Mouse (Mus musculus) megakaryocyte, embryonic 14.5 days (primary cell): ENCODE results near the gene Lsmem1. TPM values are rescaled to one million over a fixed set of nuclear protein-coding genes. Genes with fewer than 3 reads are reported as not detected.

ENCODE experiments used
- H3K27me3 ChIP-seq: replicated peaks from 2 replicates; pipeline ENCODE3; 2012; ENCODE audit warnings: inconsistent platforms
- H3K36me3 ChIP-seq: replicated peaks from 2 replicates; pipeline ENCODE3; 2012; ENCODE audit warnings: low read length, inconsistent platforms, mixed read lengths
- H3K4me1 ChIP-seq: 2 replicates; pipeline ENCODE4 v1.6.1; 2012; ENCODE audit warnings: inconsistent platforms
- H3K4me3 ChIP-seq: replicated peaks from 2 replicates; pipeline ENCODE3; 2012; ENCODE audit warnings: moderate library complexity, mild to moderate bottlenecking, inconsistent platforms
- H3K9me3 ChIP-seq: 2 replicates; pipeline ENCODE4 v1.6.1; 2012; ENCODE audit warnings: inconsistent platforms
- FLI1 ChIP-seq: IDR thresholded peaks from 2 replicates; pipeline ENCODE4 v1.6.1; 2012; ENCODE audit warnings: low read length, inconsistent platforms, mixed read lengths
- GATA1 ChIP-seq: IDR thresholded peaks from 3 replicates; pipeline ENCODE4 v1.6.1; 2012; ENCODE audit warnings: mixed read lengths, low read length, inconsistent platforms, borderline replicate concordance
- polyA plus RNA-seq: library from polyadenylated mRNA; stranded (reverse); fragments of >175 nt; gene quantifications from 2 replicates; pipeline ENCODE4 v1.2.3, GENCODE M21; 2012; ENCODE audit warnings: low replicate concordance; ENCODE audit not compliant: insufficient read depth

Lsmem1 gene
- polyA plus RNA-seq, 1 experiment = 0.27 TPM

DNA sequence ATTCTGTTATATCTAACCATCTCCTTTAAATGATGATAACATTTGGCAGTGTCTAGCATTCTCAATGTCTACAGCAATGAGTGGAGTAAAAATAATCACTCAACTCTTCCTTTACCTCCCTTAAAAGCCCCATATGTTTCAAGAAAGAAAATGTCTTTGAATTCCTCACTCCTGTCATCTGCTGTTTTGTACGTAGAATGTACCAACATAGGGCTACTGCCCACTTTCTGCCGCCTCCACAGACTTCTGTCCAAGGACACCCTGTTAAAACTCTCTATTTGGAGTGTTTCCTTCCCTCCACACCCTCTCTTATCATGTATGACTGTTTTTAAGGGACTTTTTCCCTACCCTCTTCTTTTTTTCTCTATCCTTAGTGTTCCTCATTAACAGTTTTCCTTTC, 32.3 kb upstream of the Lsmem1 start:
- TF ChIP-seq FLI1 (no peak), GATA1 (no peak)
- Histone ChIP-seq H3K36me3 (peaks cover 54% of the 10 kb centered on the region), H3K9me3 (no peaks in the 10 kb centered on the region), H3K27me3 (no peaks in the 10 kb centered on the region), H3K4me3 (peak overlapping the region; percentile 50), H3K4me1 (peaks cover 86% of the 10 kb centered on the region)

DNA sequence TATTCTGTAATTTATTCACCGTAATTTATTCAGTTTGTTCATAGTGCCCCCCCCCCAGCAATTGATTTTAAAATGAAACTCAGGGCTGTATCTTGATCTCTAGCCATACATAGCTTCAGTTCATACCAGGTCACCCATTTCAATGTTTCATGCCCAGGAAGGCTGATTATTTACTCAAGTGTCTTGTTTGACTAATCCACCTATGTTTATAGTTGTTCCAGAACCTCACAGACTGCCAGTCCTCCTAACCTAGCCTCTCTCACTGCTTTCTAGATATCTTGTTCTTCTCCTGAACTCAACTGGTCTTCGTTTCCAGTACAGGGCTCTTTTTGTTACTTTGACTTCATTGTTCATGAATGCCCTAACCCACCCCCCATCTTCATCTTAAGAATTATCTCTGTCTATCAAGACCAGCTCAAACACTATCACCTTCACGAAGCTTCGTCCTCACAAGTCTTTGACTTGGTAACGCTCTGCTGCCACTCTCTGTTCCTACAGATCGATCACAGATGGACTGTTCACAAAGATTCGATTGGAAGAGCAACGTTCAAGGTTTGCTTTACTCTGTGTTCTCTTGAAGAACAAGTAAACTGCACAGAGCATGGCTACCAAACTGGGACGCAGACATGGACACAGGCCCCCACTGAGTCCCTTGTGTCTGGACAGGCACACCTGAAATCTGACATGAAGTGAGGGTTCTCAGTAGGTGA, 25.0 kb upstream of the Lsmem1 start:
- no peak for TF ChIP-seq GATA1
- TF ChIP-seq FLI1 = no peak
- Histone ChIP-seq H3K9me3 (no peaks in the 10 kb centered on the region), H3K4me3 (no peak overlapping the region), H3K27me3 (no peaks in the 10 kb centered on the region), H3K4me1 (peaks cover 57% of the 10 kb centered on the region), H3K36me3 (peaks cover 25% of the 10 kb centered on the region)

DNA sequence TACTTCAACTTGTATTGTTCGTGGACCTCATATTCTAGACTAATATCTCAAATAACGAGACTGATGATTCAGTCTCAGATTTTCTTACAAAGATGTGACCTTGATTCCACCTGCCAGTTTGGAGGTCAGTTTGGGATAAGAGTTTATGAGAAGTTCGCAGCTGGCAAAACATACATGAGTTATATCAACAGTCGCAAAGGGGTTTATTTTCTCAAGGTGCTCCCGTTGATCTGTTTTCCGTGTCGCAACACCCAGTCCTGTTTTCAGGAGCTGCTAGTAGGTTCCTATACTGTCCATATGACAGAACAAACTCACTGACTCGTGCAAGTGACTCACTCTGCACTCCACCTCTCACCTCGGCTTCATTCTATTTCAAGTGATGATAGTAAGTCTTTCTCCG, 24.4 kb upstream of the Lsmem1 start:
- TF ChIP-seq FLI1 = no peak
- TF ChIP-seq GATA1 = no peak
- H3K36me3 ChIP-seq = peaks cover 24% of the 10 kb centered on the region
- H3K9me3 ChIP-seq = no peaks in the 10 kb centered on the region
- no peaks in the 10 kb centered on the region for H3K27me3 ChIP-seq
- peak overlapping the region; percentile 98 for H3K4me3 ChIP-seq
- peaks cover 60% of the 10 kb centered on the region for H3K4me1 ChIP-seq

- H3K4me1 ChIP-seq = peaks cover 63% of the 10 kb centered on the region
- peak overlapping the region; percentile 98 for H3K4me3 ChIP-seq
- no peaks in the 10 kb centered on the region for H3K9me3 ChIP-seq
- H3K36me3 ChIP-seq = peaks cover 22% of the 10 kb centered on the region
- no peaks in the 10 kb centered on the region for H3K27me3 ChIP-seq
- no peak for TF ChIP-seq GATA1
- TF ChIP-seq FLI1 = no peak
Measured at GRCm38 (mm10) chr12:40223082-40223619, 23.9 kb upstream of the Lsmem1 start.

DNA sequence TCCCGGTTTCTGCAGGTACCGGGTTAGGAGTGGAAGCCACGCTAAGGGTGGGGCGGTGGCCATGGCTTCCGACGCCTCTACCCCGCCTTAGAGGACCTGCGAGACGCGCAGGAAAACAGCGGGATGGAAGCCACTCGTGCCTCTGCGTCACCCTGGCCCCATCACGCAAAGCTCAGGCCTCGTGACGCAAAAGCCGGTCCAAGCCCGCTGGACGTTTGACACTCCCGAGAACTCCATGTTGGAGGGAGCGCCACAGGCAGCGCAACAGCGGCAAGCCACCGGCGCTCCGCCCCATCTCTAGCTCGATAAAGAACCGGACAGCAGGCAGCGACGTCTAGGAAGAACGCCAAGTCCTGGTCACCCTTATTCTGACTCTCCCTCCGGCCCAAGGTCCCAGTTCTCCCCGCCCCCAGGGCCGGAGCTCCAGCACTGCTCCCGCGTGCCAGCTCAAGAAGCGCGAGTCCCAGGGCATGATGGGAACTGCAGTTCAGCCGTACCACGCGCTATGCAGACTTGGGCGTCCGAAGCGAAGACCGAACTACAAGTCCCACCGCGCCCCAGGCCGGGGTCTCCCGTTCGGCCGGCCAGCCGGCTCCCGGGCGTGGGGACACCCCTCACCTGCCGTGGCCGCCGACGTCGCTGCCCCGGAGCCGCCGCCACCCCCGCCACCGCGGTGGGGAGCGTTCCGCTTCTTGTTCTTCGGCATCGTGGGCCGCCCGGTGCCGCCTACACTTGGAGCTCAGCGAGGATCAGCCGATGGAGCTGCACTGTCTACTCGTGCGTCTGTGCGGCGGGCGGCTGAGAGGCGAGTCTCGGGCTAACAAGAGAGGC, 23.2 kb upstream of the Lsmem1 start:
- TF ChIP-seq FLI1 = no peak
- TF ChIP-seq GATA1 = no peak
- peaks cover 23% of the 10 kb centered on the region for H3K36me3 ChIP-seq
- H3K9me3 ChIP-seq = no peaks in the 10 kb centered on the region
- H3K4me1 ChIP-seq = peaks cover 60% of the 10 kb centered on the region
- peak overlapping the region; percentile 98 for H3K4me3 ChIP-seq
- no peaks in the 10 kb centered on the region for H3K27me3 ChIP-seq

DNA sequence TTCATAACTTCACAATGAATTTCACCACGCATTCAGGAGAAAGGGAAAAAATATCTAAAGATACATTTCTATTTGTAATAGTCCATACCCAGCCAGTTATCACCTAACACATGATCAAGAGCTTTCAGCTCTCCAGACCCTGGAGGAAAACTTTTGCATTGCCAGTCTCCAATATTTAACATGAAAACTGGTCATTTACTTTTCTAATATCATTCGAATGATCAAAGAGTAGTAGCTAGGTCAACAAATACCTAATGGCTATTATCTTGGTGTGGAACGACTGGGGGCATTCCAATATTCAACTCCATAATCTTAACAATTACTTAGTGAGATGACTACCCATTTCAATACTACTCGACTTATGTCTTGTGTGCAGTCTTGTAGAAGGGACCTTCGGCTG, 22.3 kb upstream of the Lsmem1 start:
- Histone ChIP-seq H3K36me3 (peaks cover 26% of the 10 kb centered on the region), H3K4me3 (peak overlapping the region; percentile 98), H3K4me1 (peaks cover 53% of the 10 kb centered on the region), H3K27me3 (no peaks in the 10 kb centered on the region), H3K9me3 (no peaks in the 10 kb centered on the region)
- TF ChIP-seq GATA1 (no peak), FLI1 (no peak)

DNA sequence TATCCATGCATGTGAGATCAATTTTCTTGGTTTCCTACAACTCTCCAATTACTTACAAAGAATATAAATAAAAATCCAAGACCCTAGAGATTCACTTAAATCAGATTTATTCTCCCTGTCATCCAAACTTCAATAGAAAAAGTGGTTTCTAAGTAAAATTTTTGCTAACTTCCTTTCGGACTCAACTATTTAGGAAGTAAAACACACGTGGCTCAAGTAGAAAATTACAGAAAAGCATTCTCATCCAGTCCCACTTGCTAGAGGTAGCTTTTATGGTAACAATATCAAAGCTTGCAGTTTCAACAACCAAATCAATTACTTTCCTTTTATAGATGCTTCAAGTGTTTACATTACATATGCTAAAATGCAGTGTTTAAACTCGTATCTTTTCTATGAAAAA, 21.6 kb upstream of the Lsmem1 start:
- peaks cover 49% of the 10 kb centered on the region for H3K4me1 ChIP-seq
- H3K9me3 ChIP-seq = no peaks in the 10 kb centered on the region
- peak overlapping the region; percentile 98 for H3K4me3 ChIP-seq
- H3K36me3 ChIP-seq = peaks cover 33% of the 10 kb centered on the region
- H3K27me3 ChIP-seq = no peaks in the 10 kb centered on the region
- TF ChIP-seq GATA1 (no peak), FLI1 (no peak)

DNA sequence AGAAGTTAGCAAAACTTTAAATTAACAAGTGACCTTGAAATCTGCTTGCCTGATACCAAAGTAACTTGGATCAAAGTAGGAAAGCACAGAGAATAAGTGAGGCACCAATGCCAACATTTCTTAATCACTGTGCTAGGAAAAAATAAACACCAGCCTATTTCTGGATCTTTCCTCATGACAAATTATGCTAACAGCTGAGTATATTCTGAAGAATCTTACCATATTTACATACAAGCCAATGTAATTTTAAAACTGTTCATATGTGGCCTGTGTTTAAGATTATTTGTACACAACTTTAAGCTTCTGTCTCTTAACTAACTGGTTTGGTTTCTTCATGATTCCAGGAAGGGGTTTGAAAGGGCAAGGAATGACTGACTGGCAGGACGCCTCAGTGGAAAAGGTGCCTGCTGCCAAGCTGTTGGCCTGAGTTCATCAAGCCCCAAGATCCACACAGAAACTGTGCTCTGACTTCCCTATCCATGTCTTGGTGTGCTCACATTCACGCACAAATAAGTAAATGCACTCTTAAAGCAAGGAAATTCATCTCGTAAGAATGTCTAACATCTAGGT, 20.8 kb upstream of the Lsmem1 start:
- Histone ChIP-seq H3K4me3 (peak overlapping the region; percentile 98), H3K4me1 (peaks cover 41% of the 10 kb centered on the region), H3K27me3 (no peaks in the 10 kb centered on the region), H3K36me3 (peaks cover 42% of the 10 kb centered on the region), H3K9me3 (no peaks in the 10 kb centered on the region)
- no peak for TF ChIP-seq GATA1
- no peak for TF ChIP-seq FLI1

DNA sequence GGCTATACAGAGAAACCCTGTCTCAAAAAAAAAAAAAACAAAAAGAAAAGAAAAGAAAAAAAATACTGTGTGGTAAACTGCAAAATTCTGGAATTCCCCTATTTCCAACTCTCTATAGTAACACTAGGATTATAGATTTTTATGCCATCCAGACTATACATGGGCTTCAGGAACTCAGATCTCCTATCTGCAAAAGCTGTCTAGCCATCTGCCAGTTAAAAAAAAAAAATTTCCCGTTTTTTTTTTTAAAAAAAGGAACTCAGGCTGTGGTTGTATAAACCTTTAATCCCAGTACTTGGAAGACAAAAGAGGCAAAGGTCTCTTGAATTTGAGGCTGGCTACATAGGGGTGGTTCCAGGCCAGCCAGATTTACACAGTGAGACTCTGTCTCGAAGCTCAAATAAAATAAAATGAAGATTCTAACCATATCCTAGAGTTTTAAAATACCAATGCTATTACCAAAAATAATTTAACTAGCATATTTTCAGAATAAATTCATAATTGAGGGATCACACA, 19.2 kb upstream of the Lsmem1 start:
- Histone ChIP-seq H3K9me3 (no peaks in the 10 kb centered on the region), H3K36me3 (peaks cover 53% of the 10 kb centered on the region), H3K4me1 (peaks cover 26% of the 10 kb centered on the region), H3K27me3 (no peaks in the 10 kb centered on the region), H3K4me3 (no peak overlapping the region)
- TF ChIP-seq GATA1 (no peak), FLI1 (no peak)

DNA sequence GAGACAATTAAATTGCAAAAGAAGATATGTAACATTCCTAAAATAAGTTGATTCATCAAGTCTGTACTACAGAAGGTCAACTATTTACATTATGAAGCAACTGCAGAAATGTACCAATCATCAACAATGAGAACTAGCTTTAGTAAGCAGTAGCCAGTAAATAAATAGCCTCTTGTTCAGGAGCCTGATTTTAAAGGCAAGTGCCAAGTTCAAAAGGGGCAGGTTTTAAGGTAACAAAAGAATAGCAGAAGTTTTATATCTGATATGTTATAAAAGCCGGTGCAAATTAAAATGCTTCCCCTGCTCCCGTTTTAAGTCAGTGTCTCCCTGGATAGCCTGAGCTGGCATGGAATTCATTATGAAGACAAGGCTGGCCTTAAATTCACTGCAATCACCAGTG, 18.5 kb upstream of the Lsmem1 start:
- no peak overlapping the region for H3K4me3 ChIP-seq
- no peaks in the 10 kb centered on the region for H3K9me3 ChIP-seq
- TF ChIP-seq GATA1 (no peak), FLI1 (no peak)
- H3K27me3 ChIP-seq = no peaks in the 10 kb centered on the region
- peaks cover 24% of the 10 kb centered on the region for H3K4me1 ChIP-seq
- H3K36me3 ChIP-seq = peaks cover 60% of the 10 kb centered on the region
